Mouse (Mus musculus): ENCODE results near the gene Tmem132a. TPM values are rescaled to one million over a fixed set of nuclear protein-coding genes. Genes with fewer than 3 reads are reported as not detected.

The Tmem132a gene
- polyA plus RNA-seq, 1 experiment from 2014 or later, result 40.8 TPM

- Histone ChIP-seq H3K27ac (no peak overlapping the region), H3K4me3 (no peak overlapping the region), H3K36me3 (no peaks in the 10 kb centered on the region), H3K4me2 (no peak overlapping the region), H3K9ac (no peak overlapping the region), H3K27me3 (no peaks in the 10 kb centered on the region), H3K9me3 (replicated peaks) (no peaks in the 10 kb centered on the region), H3K4me1 (replicated peaks) (0 out of 2 replicates have a peak, but pooled peaks cover 3% of the 10 kb centered on the region)
- WGBS, result 78% methylated on average over 5 of the region's 5 CpGs
- ATAC-seq (replicated peaks; ENCODE audit: insufficient number of reproducible peaks, insufficient read depth, low FRiP score, low read depth), result no peak
Observed at GRCm38 (mm10) chr19:10828321-10828720, 41.4 kb downstream of the Tmem132a start.

- no peak overlapping the region for H3K4me3 ChIP-seq
- WGBS, result 79% methylated on average over 7 of the region's 7 CpGs
- no peaks in the 10 kb centered on the region for H3K27me3 ChIP-seq
- H3K4me1 ChIP-seq (replicated peaks), result no peaks in the 10 kb centered on the region
- H3K27ac ChIP-seq, result no peak overlapping the region
- H3K4me2 ChIP-seq, result no peak overlapping the region
- H3K9me3 ChIP-seq (replicated peaks), result no peaks in the 10 kb centered on the region
- no peak for ATAC-seq (replicated peaks; ENCODE audit: insufficient number of reproducible peaks, insufficient read depth, low FRiP score, low read depth)
- H3K36me3 ChIP-seq, result no peaks in the 10 kb centered on the region
- H3K9ac ChIP-seq, result no peak overlapping the region
Observed at GRCm38 (mm10) chr19:10824061-10824460, 45.7 kb downstream of the Tmem132a start.

DNA sequence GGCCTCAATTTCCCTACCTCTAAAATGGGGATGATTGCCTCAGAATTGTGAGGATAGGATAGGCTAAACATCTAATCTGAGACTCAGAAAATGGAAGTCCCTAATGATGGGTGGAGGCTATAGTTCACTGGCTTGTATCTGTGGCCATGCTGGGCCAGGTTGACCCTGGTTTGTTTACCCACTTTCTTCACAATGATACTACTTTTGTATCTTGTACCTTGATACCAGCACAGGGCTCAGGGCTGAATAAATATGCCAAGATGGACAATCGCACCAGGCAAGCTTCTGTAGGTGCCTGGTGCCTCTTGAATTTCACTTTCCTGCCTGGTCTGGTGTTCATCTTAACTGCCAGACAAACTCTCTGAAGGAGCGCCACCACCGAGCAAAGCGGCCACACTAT lies 47.2 kb downstream of the Tmem132a start:
- Histone ChIP-seq H3K4me3 (no peak overlapping the region), H3K4me2 (no peak overlapping the region), H3K9ac (no peak overlapping the region), H3K27me3 (no peaks in the 10 kb centered on the region), H3K27ac (no peak overlapping the region), H3K9me3 (replicated peaks) (no peaks in the 10 kb centered on the region), H3K4me1 (replicated peaks) (peaks cover 4% of the 10 kb centered on the region; the same call in 1 of the 2 replicates), H3K36me3 (no peaks in the 10 kb centered on the region)
- WGBS, result 84% methylated on average over 4 of the region's 4 CpGs
- ATAC-seq (replicated peaks; ENCODE audit: insufficient number of reproducible peaks, insufficient read depth, low FRiP score, low read depth), result no peak

- no peak overlapping the region for H3K4me2 ChIP-seq
- H3K9me3 ChIP-seq (replicated peaks), result no peaks in the 10 kb centered on the region
- no peak overlapping the region for H3K9ac ChIP-seq
- no peaks in the 10 kb centered on the region for H3K27me3 ChIP-seq
- ATAC-seq (replicated peaks; ENCODE audit: insufficient number of reproducible peaks, insufficient read depth, low FRiP score, low read depth), result no peak
- no peak overlapping the region for H3K4me3 ChIP-seq
- H3K36me3 ChIP-seq, result no peaks in the 10 kb centered on the region
- peaks cover 4% of the 10 kb centered on the region; the same call in 1 of the 2 replicates for H3K4me1 ChIP-seq (replicated peaks)
- H3K27ac ChIP-seq, result no peak overlapping the region
- 65% methylated on average over 7 of the region's 7 CpGs for WGBS
Observed at GRCm38 (mm10) chr19:10821319-10821718, 48.4 kb downstream of the Tmem132a start.

- 37% methylated on average over 17 of the region's 17 CpGs for whole genome bisulfite sequencing
- Histone ChIP-seq H3K9ac (no peak overlapping the region), H3K9me3 (replicated peaks) (no peaks in the 10 kb centered on the region), H3K4me2 (peak overlapping the region; percentile 35), H3K4me3 (peak overlapping the region; percentile 15), H3K36me3 (no peaks in the 10 kb centered on the region), H3K27me3 (no peaks in the 10 kb centered on the region), H3K27ac (no peak overlapping the region), H3K4me1 (replicated peaks) (peaks cover 4% of the 10 kb centered on the region; the same call in 1 of the 2 replicates)
- no peak for ATAC-seq (replicated peaks; ENCODE audit: insufficient number of reproducible peaks, insufficient read depth, low FRiP score, low read depth)
Observed at GRCm38 (mm10) chr19:10818217-10818946, 51.4 kb downstream of the Tmem132a start.

DNA sequence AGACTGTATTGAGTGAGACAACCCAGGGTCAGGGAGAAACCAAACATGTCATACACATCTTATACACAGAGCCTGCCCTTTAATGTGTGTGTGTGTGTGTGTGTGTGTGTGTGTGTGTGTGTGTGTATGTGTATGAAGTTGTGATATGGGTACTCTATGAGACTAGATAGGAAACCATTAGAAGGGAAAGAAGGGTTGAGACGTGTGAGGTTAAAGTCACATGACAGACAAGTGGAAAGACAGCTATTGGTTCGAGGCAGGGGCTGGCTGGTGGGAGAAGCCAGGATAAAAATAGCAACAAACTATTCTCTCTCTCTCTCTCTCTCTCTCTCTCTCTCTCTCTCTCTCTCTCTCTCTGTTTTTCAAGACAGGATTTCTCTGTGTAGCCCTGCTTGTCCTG lies 53.3 kb downstream of the Tmem132a start:
- Histone ChIP-seq H3K4me3 (no peak overlapping the region), H3K27me3 (no peaks in the 10 kb centered on the region), H3K9me3 (replicated peaks) (no peaks in the 10 kb centered on the region), H3K9ac (no peak overlapping the region), H3K27ac (no peak overlapping the region), H3K36me3 (no peaks in the 10 kb centered on the region), H3K4me1 (replicated peaks) (peaks cover 4% of the 10 kb centered on the region; the same call in 1 of the 2 replicates), H3K4me2 (no peak overlapping the region)
- no peak for ATAC-seq (replicated peaks; ENCODE audit: insufficient number of reproducible peaks, insufficient read depth, low FRiP score, low read depth)
- 26% methylated on average over 2 of the region's 2 CpGs for WGBS

DNA sequence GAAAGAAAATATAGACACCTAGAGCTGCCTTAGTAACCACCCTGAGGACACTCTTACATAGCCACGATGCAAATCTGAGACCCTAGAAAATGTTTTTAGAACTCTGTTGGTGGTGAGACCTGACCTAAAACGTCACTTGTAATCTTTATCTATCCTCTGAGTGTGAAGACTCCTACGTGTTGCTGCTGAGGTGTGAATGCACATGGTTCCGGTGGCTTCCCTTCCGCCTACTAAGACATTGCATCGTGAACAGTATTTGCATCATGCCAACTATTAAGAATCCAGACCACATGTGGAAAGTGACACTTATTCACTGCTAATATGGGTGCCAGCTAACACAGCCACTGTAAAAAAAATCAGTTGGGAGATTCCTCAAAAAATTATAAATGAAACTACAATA lies 53.9 kb downstream of the Tmem132a start:
- no peaks in the 10 kb centered on the region for H3K27me3 ChIP-seq
- no peak overlapping the region for H3K9ac ChIP-seq
- ATAC-seq (replicated peaks; ENCODE audit: insufficient number of reproducible peaks, insufficient read depth, low FRiP score, low read depth), result no peak
- no peaks in the 10 kb centered on the region for H3K9me3 ChIP-seq (replicated peaks)
- H3K27ac ChIP-seq, result no peak overlapping the region
- H3K4me2 ChIP-seq, result no peak overlapping the region
- WGBS, result 72% methylated on average over 6 of the region's 6 CpGs
- H3K4me3 ChIP-seq, result no peak overlapping the region
- H3K4me1 ChIP-seq (replicated peaks), result peaks cover 4% of the 10 kb centered on the region; the same call in 1 of the 2 replicates
- no peaks in the 10 kb centered on the region for H3K36me3 ChIP-seq

DNA sequence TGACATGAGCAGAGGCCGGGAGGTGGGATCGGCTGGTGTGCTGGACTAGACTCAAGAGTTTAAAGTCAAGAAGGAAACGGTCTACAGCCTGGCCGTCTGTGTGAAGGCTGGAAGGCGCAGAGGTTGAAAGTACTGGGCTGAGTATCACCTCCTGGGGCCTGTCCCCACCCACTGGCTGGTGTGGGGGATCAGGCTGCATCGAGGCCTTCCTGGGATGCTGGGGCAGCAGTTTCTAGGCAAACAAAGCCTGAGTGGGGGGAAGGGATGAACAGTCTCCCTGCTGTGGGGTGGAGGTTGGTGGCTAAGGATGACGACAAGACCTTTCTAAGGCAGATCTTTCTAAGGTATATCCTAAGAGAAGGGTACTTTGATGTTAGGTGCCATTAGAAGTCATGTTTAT lies 55.8 kb downstream of the Tmem132a start:
- peaks cover 4% of the 10 kb centered on the region; the same call in 1 of the 2 replicates for H3K4me1 ChIP-seq (replicated peaks)
- H3K9ac ChIP-seq, result no peak overlapping the region
- no peak overlapping the region for H3K4me3 ChIP-seq
- no peaks in the 10 kb centered on the region for H3K27me3 ChIP-seq
- WGBS, result 58% methylated on average over 7 of the region's 7 CpGs
- no peak overlapping the region for H3K27ac ChIP-seq
- no peaks in the 10 kb centered on the region for H3K36me3 ChIP-seq
- ATAC-seq (replicated peaks; ENCODE audit: insufficient number of reproducible peaks, insufficient read depth, low FRiP score, low read depth), result no peak; the same call in 1 of the 2 replicates
- H3K9me3 ChIP-seq (replicated peaks), result no peaks in the 10 kb centered on the region
- no peak overlapping the region for H3K4me2 ChIP-seq

GRCm38 (mm10) chr19:10813039-10813438 lies 56.7 kb downstream of the Tmem132a start:
- no peak overlapping the region for H3K27ac ChIP-seq
- no peak for ATAC-seq (replicated peaks; ENCODE audit: insufficient number of reproducible peaks, insufficient read depth, low FRiP score, low read depth)
- no peak overlapping the region for H3K9ac ChIP-seq
- H3K4me1 ChIP-seq (replicated peaks), result no peaks in the 10 kb centered on the region
- WGBS, result 94% methylated on average over 5 of the region's 5 CpGs
- no peak overlapping the region for H3K4me2 ChIP-seq
- H3K36me3 ChIP-seq, result no peaks in the 10 kb centered on the region
- no peaks in the 10 kb centered on the region for H3K27me3 ChIP-seq
- H3K9me3 ChIP-seq (replicated peaks), result no peaks in the 10 kb centered on the region
- no peak overlapping the region for H3K4me3 ChIP-seq

DNA sequence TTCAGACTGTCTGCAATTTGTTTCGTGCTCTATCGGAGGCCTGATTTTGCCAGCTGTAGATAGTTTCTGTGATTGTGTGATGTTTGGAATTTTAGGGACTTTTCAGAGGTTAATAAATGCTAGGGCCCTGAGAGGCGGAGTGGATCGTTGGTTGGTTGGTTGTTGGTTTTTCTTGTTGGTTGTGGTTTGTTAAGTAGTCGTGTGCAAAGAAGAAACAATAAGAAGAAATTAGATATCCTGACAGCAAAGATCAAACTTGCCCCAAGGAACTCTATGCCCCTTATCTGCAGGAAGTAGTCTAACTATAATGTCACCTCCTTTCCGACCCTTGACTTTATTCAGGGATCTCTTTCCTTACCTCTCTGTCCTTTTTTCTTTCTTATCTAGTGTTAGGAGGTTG lies 58.3 kb downstream of the Tmem132a start:
- Histone ChIP-seq H3K4me2 (no peak overlapping the region), H3K4me3 (no peak overlapping the region), H3K27ac (no peak overlapping the region), H3K9me3 (replicated peaks) (no peaks in the 10 kb centered on the region), H3K9ac (no peak overlapping the region), H3K36me3 (no peaks in the 10 kb centered on the region), H3K4me1 (replicated peaks) (no peaks in the 10 kb centered on the region), H3K27me3 (no peaks in the 10 kb centered on the region)
- WGBS, result 82% methylated on average over 6 of the region's 6 CpGs
- no peak for ATAC-seq (replicated peaks; ENCODE audit: insufficient number of reproducible peaks, insufficient read depth, low FRiP score, low read depth)

DNA sequence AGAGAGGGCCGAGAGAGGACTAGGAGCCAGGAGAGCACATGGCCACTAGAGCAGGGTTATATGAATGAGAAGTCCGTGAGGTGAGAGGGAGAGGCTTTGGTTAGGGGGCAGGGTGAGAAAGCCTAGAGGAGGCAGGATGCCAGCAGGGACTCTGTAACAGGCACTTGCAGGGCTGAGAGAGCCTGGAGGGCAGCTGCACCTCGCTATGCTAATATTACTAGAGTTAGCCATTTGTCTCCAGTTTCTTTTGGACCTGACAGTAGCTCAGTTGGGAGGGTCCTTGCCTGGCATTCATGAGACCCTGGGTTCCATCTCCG lies 59.6 kb downstream of the Tmem132a start:
- no peak overlapping the region for H3K27ac ChIP-seq
- no peaks in the 10 kb centered on the region for H3K36me3 ChIP-seq
- WGBS, result 49% methylated on average over 4 of the region's 4 CpGs
- no peaks in the 10 kb centered on the region for H3K9me3 ChIP-seq (replicated peaks)
- no peaks in the 10 kb centered on the region for H3K27me3 ChIP-seq
- H3K4me1 ChIP-seq (replicated peaks), result no peaks in the 10 kb centered on the region
- no peak for ATAC-seq (replicated peaks; ENCODE audit: insufficient number of reproducible peaks, insufficient read depth, low FRiP score, low read depth)
- no peak overlapping the region for H3K9ac ChIP-seq
- no peak overlapping the region for H3K4me2 ChIP-seq
- no peak overlapping the region for H3K4me3 ChIP-seq

- no peaks in the 10 kb centered on the region for H3K9me3 ChIP-seq (replicated peaks)
- no peak overlapping the region for H3K4me3 ChIP-seq
- no peak overlapping the region for H3K4me2 ChIP-seq
- no peak overlapping the region for H3K27ac ChIP-seq
- no peak for ATAC-seq (replicated peaks; ENCODE audit: insufficient number of reproducible peaks, insufficient read depth, low FRiP score, low read depth)
- WGBS, result 73% methylated on average over 11 of the region's 11 CpGs
- H3K4me1 ChIP-seq (replicated peaks), result no peaks in the 10 kb centered on the region
- H3K27me3 ChIP-seq, result no peaks in the 10 kb centered on the region
- no peak overlapping the region for H3K9ac ChIP-seq
- H3K36me3 ChIP-seq, result no peaks in the 10 kb centered on the region
Observed at GRCm38 (mm10) chr19:10809428-10810175, 60.1 kb downstream of the Tmem132a start.

All from heart, embryonic 15.5 days (tissue).